ENCODE assay signal across 28 mouse cellular contexts in the genomic region with DNA sequence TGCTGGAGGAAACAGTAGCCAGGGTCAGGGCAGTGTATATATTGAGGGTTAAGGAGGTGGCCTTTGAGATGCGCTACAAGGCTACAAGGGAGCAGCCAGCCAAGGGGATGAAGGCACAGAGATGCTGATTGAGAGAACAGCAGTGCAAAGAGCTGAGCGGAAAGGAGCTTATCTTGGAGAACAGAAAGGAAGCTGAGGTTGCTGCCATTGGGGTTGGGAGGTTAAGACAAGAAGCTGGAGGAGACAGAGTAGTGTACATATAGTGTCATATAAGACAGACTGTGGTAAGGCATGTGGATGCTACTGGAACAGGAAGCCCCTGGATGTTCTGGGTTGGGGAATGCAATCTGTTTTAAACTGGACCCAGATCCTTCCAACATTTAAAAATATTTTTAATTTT. TPM values are rescaled to one million over a fixed set of nuclear protein-coding genes. Genes with fewer than 3 reads are reported as not detected.
DNase-seq lines count a peak whose midpoint lies in the region; ATAC-seq and TF ChIP-seq lines count a peak whose summit lies in the region.
"Had no signal": no experiment of that assay in that cellular context is flagged by ENCODE, and none has a peak within 500 bp of the region (broad histone marks: within the 10 kb centered on the region; RNA-seq: fewer than 3 reads in every experiment).

No protein-coding gene starts in this region.

- H3K27ac ChIP-seq in heart, embryonic 15.5 days, result peak overlapping the region; percentile 37; the same call in 1 of the 2 replicates
- H3K27ac ChIP-seq in liver, adult 2 months (replicated peaks; ENCODE audit: insufficient read depth, low read depth, low read length), result 0 out of 2 replicates have a peak overlapping the region, but pooled peaks have one; percentile 61
- H3K27ac ChIP-seq in liver, postnatal 0 days (ENCODE audit: low read depth), result no peak overlapping the region
- H3K27ac ChIP-seq: forebrain, embryonic 12.5 days; gastrocnemius, adult 2 months; limb, embryonic 15.5 days; lung, embryonic 15.5 days had no signal

- no peaks in the 10 kb centered on the region for H3K79me2 ChIP-seq in liver, adult 2 months (ENCODE audit: control insufficient read depth, insufficient read depth, low read length)

- H3K4me2 ChIP-seq in heart, embryonic 15.5 days, result 0 out of 2 replicates have a peak overlapping the region, but pooled peaks have one; percentile 2
- no peak overlapping the region for H3K4me2 ChIP-seq in liver, postnatal 0 days (ENCODE audit: low read depth, low read length)
- H3K4me2 ChIP-seq: forebrain, embryonic 12.5 days; limb, embryonic 15.5 days; lung, embryonic 15.5 days had no signal

- no peak overlapping the region for H3K4me3 ChIP-seq in heart, embryonic 15.5 days
- H3K4me3 ChIP-seq in liver, adult 2 months (ENCODE audit: insufficient read depth, low read depth, low read length), result no peak overlapping the region
- H3K4me3 ChIP-seq in liver, postnatal 0 days (ENCODE audit: low read depth, low read length), result no peak overlapping the region
- H3K4me3 ChIP-seq: forebrain, embryonic 12.5 days; gastrocnemius, adult 2 months; limb, embryonic 15.5 days; lung, embryonic 15.5 days; midbrain, embryonic 10.5 days had no signal

- DNase-seq in heart, postnatal 14 days, result no peak
- DNase-seq in liver, adult 2 months (ENCODE audit: extremely low read depth, low read depth, low spot score), result no peak
- DNase-seq in liver, result no peak
- DNase-seq in liver, postnatal 0 days, result no peak
- peak; percentile 1 for DNase-seq in yolk sac, embryonic 10.5 days (ENCODE audit: low spot score)
- no peak for DNase-seq in kidney, adult 9 months
- DNase-seq: cerebellum, adult 18-20 months; cerebellum, postnatal 36 days; gastrocnemius, adult 2 months; kidney, adult 18-20 months; lung, postnatal 4 days; right cerebral cortex, postnatal 25 days; thymus, adult 2 months had no signal

- TF ChIP-seq POLR2A in liver, adult 2 months (IDR thresholded peaks at IDR 0.05; ENCODE audit: extremely low read depth, insufficient read depth, low read length), result no peak

- intact Hi-C loops in heart, postnatal 14 days (cut with DNase I), result no loop called here

- no peak for TF ChIP-seq CTCF in liver, adult 2 months (IDR thresholded peaks at IDR 0.05; ENCODE audit: low read depth, low read length)
- TF ChIP-seq CTCF in liver, postnatal 0 days (IDR thresholded peaks at IDR 0.05; ENCODE audit: low read depth), result no peak

- H3K9ac ChIP-seq in heart, embryonic 15.5 days, result no peak overlapping the region
- H3K9ac ChIP-seq in liver, adult 2 months (ENCODE audit: low read depth, low read length), result no peak overlapping the region
- H3K9ac ChIP-seq in liver, postnatal 0 days (replicated peaks), result no peak overlapping the region
- H3K9ac ChIP-seq: forebrain, embryonic 12.5 days; limb, embryonic 15.5 days; lung, embryonic 15.5 days had no signal

- no peaks in the 10 kb centered on the region for H3K36me3 ChIP-seq in heart, embryonic 15.5 days
- H3K36me3 ChIP-seq in liver, adult 2 months (ENCODE audit: control insufficient read depth, insufficient read depth, low read length), result no peaks in the 10 kb centered on the region
- no peaks in the 10 kb centered on the region for H3K36me3 ChIP-seq in liver, postnatal 0 days (replicated peaks; ENCODE audit: insufficient read depth, low read length)
- H3K36me3 ChIP-seq: forebrain, embryonic 12.5 days; limb, embryonic 15.5 days; lung, embryonic 15.5 days; midbrain, embryonic 10.5 days had no signal

- no peaks in the 10 kb centered on the region for H3K9me3 ChIP-seq in heart, embryonic 15.5 days (replicated peaks)
- no peaks in the 10 kb centered on the region for H3K9me3 ChIP-seq in liver, postnatal 0 days (ENCODE audit: low read length)
- H3K9me3 ChIP-seq: forebrain, embryonic 12.5 days; limb, embryonic 15.5 days; lung, embryonic 15.5 days; midbrain, embryonic 10.5 days had no signal

- 0 out of 2 replicates have a peak, but pooled peaks have one; percentile 27 for ATAC-seq in heart, embryonic 15.5 days (replicated peaks; ENCODE audit: insufficient number of reproducible peaks, insufficient read depth, low FRiP score, low read depth)
- ATAC-seq in liver, postnatal 0 days, result 0 out of 2 replicates have a peak, but pooled peaks have one; percentile 29

- TF ChIP-seq EP300 in liver, postnatal 0 days (IDR thresholded peaks at IDR 0.05; ENCODE audit: low read depth), result no peak

- WGBS in heart, embryonic 15.5 days, result 22% methylated on average over 2 of the region's 2 CpGs
- WGBS in liver, adult 2 months, result 43% methylated on average over 2 of the region's 2 CpGs
- whole genome bisulfite sequencing in liver, postnatal 0 days (ENCODE audit: insufficient replicate concordance), result 30% methylated on average over 2 of the region's 2 CpGs

- H3K27me3 ChIP-seq in heart, embryonic 15.5 days, result no peaks in the 10 kb centered on the region
- H3K27me3 ChIP-seq in liver, adult 2 months (ENCODE audit: control insufficient read depth, insufficient read depth, low read length), result no peaks in the 10 kb centered on the region
- no peaks in the 10 kb centered on the region for H3K27me3 ChIP-seq in liver, postnatal 0 days (ENCODE audit: insufficient read depth, low read length)
- H3K27me3 ChIP-seq: lung, embryonic 15.5 days had no signal

- H3K4me1 ChIP-seq in heart, embryonic 15.5 days (replicated peaks), result peaks cover 9% of the 10 kb centered on the region; the same call in 1 of the 2 replicates
- no peaks in the 10 kb centered on the region; the same call in 1 of the 2 replicates for H3K4me1 ChIP-seq in liver, adult 2 months (ENCODE audit: control insufficient read depth, insufficient read depth, low read length)
- H3K4me1 ChIP-seq in liver, postnatal 0 days (ENCODE audit: insufficient read depth), result 0 out of 2 replicates have a peak, but pooled peaks cover 2% of the 10 kb centered on the region
- H3K4me1 ChIP-seq: lung, embryonic 15.5 days had no signal

RNA-seq across cellular contexts. Expression of a gene that starts 35.4 kb away (rescaled TPM):
- not detected in 2 replicates for polyA plus RNA-seq in heart, embryonic 15.5 days (2015; fragmentation: Nextera tagmentation; extraction: Ambion mirVana)
- total RNA-seq in heart, postnatal 14 days (2021), result not detected
- 1.1 TPM in 1 of 2 replicates, not detected in the other for total RNA-seq in liver, adult 2 months (2014; rRNA removed)
- not detected in 2 replicates for polyA plus RNA-seq in liver, adult 2 months (2012; rRNA removed)
- polyA plus RNA-seq in liver, postnatal 0 days (2015; fragmentation: Nextera tagmentation; extraction: Ambion mirVana), result not detected in 2 replicates
- total RNA-seq: adrenal gland, adult 18-20 months; adrenal gland, postnatal 4 days; gastrocnemius, adult 2 months; heart, adult 18-20 months; layer of hippocampus, adult 8-10 months; left cerebral cortex, postnatal 36 days; monocyte, adult 5-6 weeks; neutrophil, adult 5-6 weeks had no signal
- polyA plus RNA-seq: embryonic facial prominence, embryonic 11.5 days; forebrain, embryonic 12.5 days; limb, embryonic 15.5 days; lung, embryonic 15.5 days; midbrain, embryonic 10.5 days; spleen, adult 2 months; stomach, embryonic 16.5 days had no signal

RNA-seq across cellular contexts. Expression of a gene that starts 47.8 kb away (rescaled TPM):
- 0.06 and 0.22 TPM in 2 replicates for polyA plus RNA-seq in heart, embryonic 15.5 days (2015; fragmentation: Nextera tagmentation; extraction: Ambion mirVana)
- under 1 TPM in 1 of 2 experiments, not detected in 1; 0.05 TPM for total RNA-seq in heart, postnatal 14 days (2021)
- total RNA-seq in liver, adult 2 months (2014; rRNA removed), result 1.4 and 2.3 TPM in 2 replicates
- 1.4 and 2.1 TPM in 2 replicates for polyA plus RNA-seq in liver, adult 2 months (2012; rRNA removed)
- polyA plus RNA-seq in liver, postnatal 0 days (2015; fragmentation: Nextera tagmentation; extraction: Ambion mirVana), result 0.40 TPM in 2 replicates
- total RNA-seq: gastrocnemius, adult 2 months; monocyte, adult 5-6 weeks; neutrophil, adult 5-6 weeks had no signal
